Mouse (Mus musculus): ENCODE measurements around the gene Kif21a.

DNA sequence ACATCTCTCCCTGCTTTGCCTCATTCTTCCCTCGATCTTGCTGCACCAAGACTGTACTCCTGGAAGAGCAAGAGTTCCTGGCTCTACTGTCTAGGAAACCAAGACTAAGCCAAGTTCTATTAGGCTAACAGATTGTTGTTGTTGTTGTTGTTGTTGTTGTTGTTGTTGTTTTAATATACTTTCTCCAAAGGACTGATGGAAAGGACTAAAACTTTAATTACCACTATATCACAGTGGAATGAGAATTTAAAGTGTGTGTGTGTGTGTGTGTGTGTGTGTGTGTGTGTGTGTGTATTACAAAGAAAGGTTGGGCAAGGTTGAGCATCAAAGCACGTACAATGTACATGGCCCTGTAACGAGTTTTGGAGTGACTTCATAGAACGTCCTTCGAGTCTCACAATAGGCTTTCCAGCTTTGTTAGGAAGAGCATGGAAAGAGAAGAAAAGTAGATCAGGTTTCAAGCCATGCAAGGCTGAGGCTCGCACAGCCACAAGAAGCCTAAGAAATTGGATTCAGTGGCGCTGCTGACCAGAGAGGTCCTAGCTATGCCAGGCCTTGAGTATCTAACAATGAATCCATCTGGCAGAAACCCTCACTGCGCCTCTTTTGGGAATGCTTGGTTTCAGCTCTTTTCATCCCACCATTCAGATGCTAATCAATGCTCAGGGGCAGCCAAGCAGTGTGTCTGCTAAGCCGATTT is 31.4 kb downstream of the Kif21a start:
- TF ChIP-seq CTCF (conservative IDR thresholded peaks at IDR 0.05; ENCODE audit: insufficient read depth, insufficient read length, low read depth, low read length) (no peak), POLR2A (IDR thresholded peaks at IDR 0.05; ENCODE audit: low read depth, low read length) (no peak)
